Mouse (Mus musculus) kidney, adult 2 months (tissue): Measurements from ENCODE around the gene Gpr87.

Experiments used
- CTCF ChIP-seq: fragments of 200-500 bp; conservative IDR thresholded peaks from 2 replicates; pipeline ENCODE4 v1.5.1; 2011; ENCODE audit warnings: low read depth, mild to moderate bottlenecking, control low read depth, low read length, moderate library complexity, mixed read lengths; ENCODE audit not compliant: insufficient read depth, insufficient read length
- POLR2A ChIP-seq: fragments of 200-500 bp; IDR thresholded peaks from one replicate; pipeline ENCODE4 v1.6.1; 2011; ENCODE audit warnings: low read depth, low read length, control low read depth

DNA sequence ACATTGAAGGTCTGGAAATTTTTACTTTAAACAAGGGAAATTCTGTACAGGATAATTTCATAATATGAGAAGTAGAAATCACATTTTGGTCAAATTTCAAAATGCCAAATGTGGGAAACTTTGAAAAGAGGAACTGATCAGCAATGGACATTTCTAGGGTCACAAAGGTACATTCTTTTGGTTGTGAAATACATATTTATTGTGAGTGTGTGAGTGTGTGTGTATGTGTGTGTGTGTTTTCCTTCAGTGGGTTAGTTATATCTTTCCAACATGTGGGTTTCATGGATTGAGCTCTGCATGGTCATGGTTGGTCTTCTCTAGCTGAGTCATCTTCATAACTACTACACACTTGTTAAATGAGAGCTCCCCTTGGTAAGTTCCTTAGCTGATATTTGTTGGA is 17.5 kb upstream of the Gpr87 start:
- TF ChIP-seq CTCF (no peak), POLR2A (no peak)
